Mouse (Mus musculus) frontal cortex, postnatal 25 days (tissue): ENCODE measurements around the gene Fastkd1.
"Not testable (repeated sequence)": the region's sequence is repeated elsewhere in the genome, so short reads cannot be mapped to it uniquely, and the experiment has no call there.

Experiments used
- DNase-seq, 2 experiments: peaks; one replicate each; pipeline ENCODE4 v3.0.0; 2022; ENCODE audit warnings: low spot score in 2 of 2

Fastkd1 gene

DNA sequence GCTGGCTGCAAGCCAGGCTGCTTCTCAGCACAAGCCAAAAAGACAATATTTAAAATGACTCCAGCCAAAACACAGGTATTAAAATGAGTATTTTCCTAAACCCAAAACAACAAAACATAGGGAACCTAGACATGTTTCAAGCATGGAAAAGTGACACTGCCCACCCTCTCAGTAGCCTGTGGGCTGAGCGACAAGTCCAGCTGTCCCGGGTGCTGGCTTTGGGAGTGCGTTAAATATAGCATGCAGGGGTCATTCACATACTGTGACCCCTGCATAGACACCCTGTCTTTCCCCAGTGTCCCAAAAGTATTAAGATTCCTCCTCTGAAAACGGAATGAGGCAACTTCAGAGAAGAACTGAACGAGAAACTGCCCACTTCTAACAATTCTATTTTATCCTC is 39.6 kb downstream of the Fastkd1 start:
- DNase-seq, result no peak

DNA sequence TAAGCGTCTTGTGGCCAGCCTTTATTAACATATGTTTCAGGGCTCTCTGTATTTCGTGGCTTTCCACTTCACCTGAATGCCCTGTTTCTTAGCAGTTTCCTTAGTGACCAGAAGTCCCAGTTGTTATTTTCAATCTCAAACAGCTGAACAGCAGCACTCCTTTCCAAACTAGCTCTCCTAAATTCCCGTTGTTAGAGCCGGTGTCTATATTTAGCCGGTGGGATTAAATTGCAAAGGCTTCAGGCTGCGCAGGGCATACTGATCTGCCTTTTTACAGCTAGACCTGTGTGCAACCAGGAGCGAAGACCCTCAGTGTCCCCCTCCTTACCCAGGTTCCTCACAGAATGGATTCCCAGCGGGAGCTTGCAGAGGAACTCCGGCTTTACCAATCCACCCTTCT is 43.5 kb downstream of the Fastkd1 start, which contains the start of gene Klhl41:
Gene Klhl41 (plus strand): TSS at position 268 of the 400 bp plus-strand sequence.
- DNase-seq, result no peak

DNA sequence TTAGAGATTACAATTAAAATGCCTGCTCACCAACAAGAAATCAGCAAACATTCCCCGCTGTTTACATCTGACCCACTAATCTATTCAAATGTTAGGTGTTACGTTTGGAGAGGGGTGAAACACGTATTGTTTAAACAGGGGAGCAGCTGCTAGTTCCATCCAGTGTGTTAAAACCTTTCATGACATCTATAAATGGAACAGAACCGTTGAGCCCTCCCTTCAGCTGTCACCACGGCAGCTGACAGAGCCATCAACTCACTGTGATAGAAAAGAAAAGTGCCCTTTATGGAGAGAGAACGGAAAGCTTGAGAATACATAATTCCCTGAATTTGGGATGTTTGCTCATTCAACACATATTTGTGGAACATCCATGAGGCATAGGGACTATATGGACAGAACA is 44.9 kb downstream of the Fastkd1 start:
- no peak for DNase-seq

DNA sequence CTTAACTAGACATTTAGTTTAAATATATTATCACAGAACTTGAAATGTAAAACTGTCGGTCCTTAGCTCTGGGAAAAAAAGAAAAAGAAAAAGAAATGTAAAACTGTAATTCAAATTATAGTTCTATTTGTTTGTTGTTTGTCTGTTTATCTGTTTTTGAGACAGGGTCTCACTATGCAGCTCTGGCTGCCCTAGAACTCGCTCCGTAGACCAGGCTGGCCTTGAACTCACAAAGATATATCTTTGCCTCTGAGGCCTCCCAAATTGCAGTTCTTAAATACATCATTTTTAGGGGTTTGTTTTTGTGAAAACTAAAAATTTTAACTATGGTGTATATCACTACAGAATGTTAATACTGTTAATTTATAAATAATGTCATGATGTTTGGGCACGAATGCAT is 45.7 kb downstream of the Fastkd1 start:
- DNase-seq, result no peak

DNA sequence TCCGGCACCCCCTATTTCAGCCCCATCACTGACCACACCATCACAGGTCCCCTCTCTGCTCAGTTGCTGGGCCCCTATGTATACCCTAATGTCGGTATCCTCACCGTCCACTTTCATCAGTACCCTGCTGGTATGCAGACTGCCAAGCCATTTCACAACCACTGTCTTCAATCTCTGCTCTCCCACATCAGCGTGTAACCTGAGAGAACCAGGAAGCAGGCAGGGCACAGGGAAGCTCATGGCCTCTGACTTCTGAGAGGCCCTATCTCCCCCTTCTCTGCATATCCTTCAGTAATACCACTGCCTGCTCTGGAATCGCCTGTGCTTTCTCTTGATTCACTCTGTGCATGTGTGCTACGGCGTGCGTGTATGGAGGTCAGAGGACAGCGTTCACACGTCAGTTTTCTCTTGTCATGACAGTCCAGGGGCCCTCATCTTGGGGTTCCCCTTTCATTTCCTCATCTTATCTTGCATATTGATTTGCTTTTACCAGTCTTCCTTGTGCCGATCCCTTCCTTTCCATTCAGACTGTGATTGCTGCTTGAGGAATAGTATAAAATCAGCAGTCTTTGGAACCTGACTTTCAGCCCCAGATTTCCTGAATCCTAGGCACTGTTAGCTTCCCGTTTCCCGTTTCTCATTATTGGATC is 49.4 kb downstream of the Fastkd1 start:
- DNase-seq, result no peak

DNA sequence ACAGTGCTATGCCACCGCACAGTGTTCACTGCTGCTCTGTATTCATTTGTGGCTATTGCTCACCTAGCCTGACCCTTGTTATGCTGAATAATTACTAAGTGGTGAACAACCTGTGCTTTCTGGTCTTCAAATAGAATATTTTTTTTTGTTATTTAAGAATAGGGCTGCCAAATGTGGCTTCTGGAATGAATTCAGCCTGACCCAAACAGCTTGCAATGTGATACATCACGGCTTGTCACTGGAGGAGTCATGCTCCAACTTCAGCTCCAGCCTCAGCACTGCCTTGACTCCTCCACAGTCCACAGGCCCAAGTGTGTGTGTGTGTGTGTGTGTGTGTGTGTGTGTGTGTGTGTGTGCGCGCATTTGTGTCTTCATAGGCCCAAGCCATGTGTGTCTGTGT is 54.0 kb downstream of the Fastkd1 start:
- no peak for DNase-seq

DNA sequence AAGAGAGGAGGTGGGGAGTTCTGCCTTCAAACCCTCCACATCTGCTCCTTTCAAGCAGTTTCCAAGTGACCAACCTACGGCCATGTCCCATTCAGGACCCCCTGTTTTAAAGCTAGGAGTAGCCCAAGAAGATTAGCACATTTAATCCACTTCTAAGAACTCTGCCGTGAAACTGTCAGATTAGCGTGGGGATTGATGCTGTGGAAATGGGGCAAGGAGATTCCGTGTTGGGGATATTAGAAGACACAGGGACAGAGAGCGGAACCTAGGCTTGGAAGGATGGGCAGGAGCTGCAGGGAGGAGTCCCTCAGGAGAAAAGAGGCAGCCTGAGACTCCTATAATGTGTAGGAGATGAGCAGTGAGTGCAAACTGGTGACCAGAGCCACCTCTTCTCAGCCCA is 63.6 kb downstream of the Fastkd1 start:
- DNase-seq, result no peak

DNA sequence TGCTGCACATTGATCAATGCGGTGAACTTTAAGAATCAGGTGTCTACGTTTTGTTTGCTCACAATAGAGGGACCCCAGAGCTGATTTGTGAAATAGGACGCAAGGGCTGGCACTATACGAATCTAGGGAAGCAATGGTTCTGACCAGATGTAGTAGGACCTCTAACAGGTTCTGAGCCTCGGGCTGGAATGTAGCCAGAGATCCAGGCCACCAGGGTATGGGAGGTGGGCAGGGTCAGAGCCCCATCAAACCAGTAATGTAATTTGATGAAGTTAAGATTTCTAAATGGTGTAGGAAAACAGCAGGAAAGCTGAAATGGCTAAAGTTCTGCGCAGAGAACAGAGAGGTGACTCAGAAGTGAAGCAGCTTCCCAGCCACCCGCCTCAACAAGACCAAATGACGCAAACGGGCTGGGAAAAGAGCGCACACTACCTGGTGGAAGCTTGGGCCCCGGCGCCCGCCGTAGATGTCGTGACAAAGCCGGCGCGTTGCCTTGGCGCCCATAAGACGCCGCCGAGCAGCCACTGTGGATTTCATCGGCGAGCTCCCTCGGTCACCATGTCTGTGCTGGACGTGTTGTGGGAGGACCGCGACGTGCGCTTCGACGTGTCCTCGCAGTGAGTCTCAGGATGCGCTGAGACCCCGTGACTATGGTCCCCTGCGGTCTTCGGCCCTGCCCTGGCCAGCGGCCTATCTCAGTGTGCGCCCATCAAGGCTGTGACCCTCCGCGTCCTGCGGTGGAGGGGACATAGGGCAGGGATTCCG is 66.4 kb downstream of the Fastkd1 start, which contains the start of gene Bbs5:
Gene Bbs5 (plus strand): TSS at position 446 of the 765 bp plus-strand sequence.
- peak; percentile 91 to 92 for DNase-seq

DNA sequence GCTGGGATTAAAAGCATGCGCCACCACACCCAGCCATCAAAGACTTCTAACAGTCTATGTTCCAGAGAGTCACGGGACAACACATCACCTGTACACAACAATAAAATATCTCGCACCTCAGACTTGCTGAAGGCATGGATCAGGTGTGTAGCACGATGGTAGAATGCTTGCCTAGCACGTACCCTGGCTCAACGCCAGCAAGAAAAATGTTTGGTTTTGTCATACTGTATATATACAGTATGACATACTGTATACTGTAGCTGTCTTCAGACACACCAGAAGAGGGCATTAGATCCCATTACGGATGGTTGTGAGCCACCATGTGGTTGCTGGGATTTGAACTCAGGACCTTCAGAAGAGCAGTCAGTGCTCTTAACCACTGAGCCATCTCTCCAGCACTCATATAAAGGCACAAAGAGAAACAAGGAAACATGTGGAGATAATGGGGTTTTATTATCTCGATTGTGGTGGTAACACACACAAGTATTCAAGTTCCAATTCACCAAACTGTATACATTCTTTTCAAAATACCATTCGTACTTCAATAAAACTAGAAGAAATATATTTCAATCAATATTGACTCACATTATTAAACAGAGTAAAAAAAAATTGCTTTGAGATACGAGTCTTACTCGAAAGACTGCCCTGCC is 68.2 kb downstream of the Fastkd1 start:
- DNase-seq, result no peak

DNA sequence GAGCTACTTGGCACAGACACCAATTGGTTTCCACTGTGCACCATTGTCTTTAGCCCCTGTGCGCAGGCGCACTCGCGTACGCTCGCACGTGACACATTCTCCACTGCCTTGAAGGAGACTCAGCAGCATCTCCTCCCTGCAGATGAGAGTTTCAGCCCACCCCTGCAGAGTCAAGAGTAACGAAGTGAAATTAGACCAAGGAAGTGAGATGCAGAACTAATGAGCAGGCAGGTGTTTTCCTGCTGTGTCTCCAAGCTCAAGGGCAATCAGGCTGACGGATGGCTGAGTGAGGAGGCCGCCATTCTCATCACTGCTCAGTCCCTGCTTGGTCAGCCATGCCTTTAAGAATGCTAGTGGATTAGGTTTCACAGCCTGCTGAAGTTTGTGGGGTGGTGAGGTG is 73.2 kb downstream of the Fastkd1 start:
- no peak for DNase-seq

DNA sequence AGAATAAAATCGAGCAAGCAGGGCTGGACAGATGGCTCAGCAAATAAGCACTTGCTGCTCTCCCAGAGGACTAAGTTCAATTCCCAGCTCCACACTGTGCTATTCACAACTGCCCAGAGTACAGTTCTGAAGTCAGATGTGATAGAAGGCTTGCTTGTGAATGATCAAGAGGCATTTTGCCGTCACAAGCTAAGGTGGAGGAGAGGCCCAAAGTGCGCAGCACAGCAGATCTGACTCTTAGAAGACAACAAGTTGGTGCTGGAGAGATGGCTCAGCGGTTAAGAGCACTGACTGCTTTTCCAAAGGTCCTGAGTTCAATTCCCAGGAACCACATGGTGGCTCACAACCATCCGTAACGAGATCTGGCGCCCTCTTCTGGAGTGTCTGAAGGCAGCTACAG is 75.3 kb downstream of the Fastkd1 start:
- not testable (repeated sequence) for DNase-seq
